Mouse (Mus musculus): Measurements from ENCODE around the gene Plg. TPM values are rescaled to one million over a fixed set of nuclear protein-coding genes. Genes with fewer than 3 reads are reported as not detected.

Plg gene
- total and polyA plus RNA-seq, 2 experiments = 1,031 to 1,403 TPM

GRCm38 (mm10) chr17:12415031-12415735 is 36.8 kb downstream of the Plg start:
- Histone ChIP-seq H3K27me3 (ENCODE audit: control insufficient read depth, insufficient read depth, low read length) (no peaks in the 10 kb centered on the region), H3K4me1 (ENCODE audit: control insufficient read depth, insufficient read depth, low read length) (peaks cover 4% of the 10 kb centered on the region), H3K9ac (ENCODE audit: low read depth, low read length) (no peak overlapping the region), H3K27ac (replicated peaks; ENCODE audit: insufficient read depth, low read depth, low read length) (peak overlapping the region; percentile 28), H3K4me3 (ENCODE audit: insufficient read depth, low read depth, low read length) (no peak overlapping the region), H3K36me3 (ENCODE audit: control insufficient read depth, insufficient read depth, low read length) (peaks cover 90% of the 10 kb centered on the region), H3K79me2 (ENCODE audit: control insufficient read depth, insufficient read depth, low read length) (no peaks in the 10 kb centered on the region)
- WGBS = 30% methylated on average over 15 of the region's 15 CpGs
- peak; percentile 39 for DNase-seq (ENCODE audit: extremely low read depth, low read depth, low spot score)
- TF ChIP-seq POLR2A (IDR thresholded peaks at IDR 0.05; ENCODE audit: extremely low read depth, insufficient read depth, low read length) (no peak), CTCF (IDR thresholded peaks at IDR 0.05; ENCODE audit: low read depth, low read length) (no peak)

DNA sequence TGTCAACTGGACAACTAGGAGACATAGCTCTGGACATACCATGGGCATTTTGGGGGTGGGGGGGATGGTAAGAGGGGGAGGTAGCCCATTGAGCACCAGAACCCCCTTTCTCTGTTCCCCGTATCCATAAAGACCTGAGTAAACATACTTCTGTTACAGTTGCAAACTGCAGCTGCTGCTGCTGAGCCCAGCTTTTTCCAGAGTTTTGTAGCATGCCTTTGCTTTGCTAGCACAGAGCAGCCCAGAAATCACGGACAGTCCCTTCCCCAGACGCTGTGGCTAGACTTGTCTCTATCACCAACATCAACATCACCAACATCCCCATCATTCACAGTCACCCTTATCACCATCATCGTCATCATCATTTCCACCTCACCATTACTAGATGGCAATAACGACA is 37.3 kb downstream of the Plg start:
- Histone ChIP-seq H3K27ac (replicated peaks; ENCODE audit: insufficient read depth, low read depth, low read length) (no peak overlapping the region), H3K27me3 (ENCODE audit: control insufficient read depth, insufficient read depth, low read length) (no peaks in the 10 kb centered on the region), H3K4me3 (ENCODE audit: insufficient read depth, low read depth, low read length) (no peak overlapping the region), H3K9ac (ENCODE audit: low read depth, low read length) (no peak overlapping the region), H3K36me3 (ENCODE audit: control insufficient read depth, insufficient read depth, low read length) (peaks cover 84% of the 10 kb centered on the region), H3K4me1 (ENCODE audit: control insufficient read depth, insufficient read depth, low read length) (peaks cover 4% of the 10 kb centered on the region), H3K79me2 (ENCODE audit: control insufficient read depth, insufficient read depth, low read length) (no peaks in the 10 kb centered on the region)
- WGBS = 64% methylated on average over 5 of the region's 5 CpGs
- DNase-seq (ENCODE audit: extremely low read depth, low read depth, low spot score) = peak; percentile 23
- TF ChIP-seq CTCF (IDR thresholded peaks at IDR 0.05; ENCODE audit: low read depth, low read length) (no peak), POLR2A (IDR thresholded peaks at IDR 0.05; ENCODE audit: extremely low read depth, insufficient read depth, low read length) (no peak)

GRCm38 (mm10) chr17:12416250-12416895 is 38.0 kb downstream of the Plg start:
- no peak overlapping the region for H3K4me3 ChIP-seq (ENCODE audit: insufficient read depth, low read depth, low read length)
- no peak overlapping the region for H3K27ac ChIP-seq (replicated peaks; ENCODE audit: insufficient read depth, low read depth, low read length)

GRCm38 (mm10) chr17:12419491-12420079 is 41.2 kb downstream of the Plg start:
- H3K36me3 ChIP-seq (ENCODE audit: control insufficient read depth, insufficient read depth, low read length) = peaks cover 46% of the 10 kb centered on the region
- no peak overlapping the region for H3K27ac ChIP-seq (replicated peaks; ENCODE audit: insufficient read depth, low read depth, low read length)
- H3K79me2 ChIP-seq (ENCODE audit: control insufficient read depth, insufficient read depth, low read length) = no peaks in the 10 kb centered on the region
- H3K4me3 ChIP-seq (ENCODE audit: insufficient read depth, low read depth, low read length) = no peak overlapping the region
- WGBS = 75% methylated on average over 19 of the region's 19 CpGs
- TF ChIP-seq CTCF (IDR thresholded peaks at IDR 0.05; ENCODE audit: low read depth, low read length) (no peak), POLR2A (IDR thresholded peaks at IDR 0.05; ENCODE audit: extremely low read depth, insufficient read depth, low read length) (no peak)
- no peaks in the 10 kb centered on the region for H3K4me1 ChIP-seq (ENCODE audit: control insufficient read depth, insufficient read depth, low read length)
- no peaks in the 10 kb centered on the region for H3K27me3 ChIP-seq (ENCODE audit: control insufficient read depth, insufficient read depth, low read length)
- H3K9ac ChIP-seq (ENCODE audit: low read depth, low read length) = no peak overlapping the region
- peak; percentile 8 for DNase-seq (ENCODE audit: extremely low read depth, low read depth, low spot score)

More at GRCm38 (mm10) chr17:12416250-12416895, 38.0 kb downstream of the Plg start:
- H3K79me2 ChIP-seq (ENCODE audit: control insufficient read depth, insufficient read depth, low read length) = no peaks in the 10 kb centered on the region
- no peaks in the 10 kb centered on the region for H3K27me3 ChIP-seq (ENCODE audit: control insufficient read depth, insufficient read depth, low read length)
- DNase-seq (ENCODE audit: extremely low read depth, low read depth, low spot score) = peak; percentile 42
- H3K4me1 ChIP-seq (ENCODE audit: control insufficient read depth, insufficient read depth, low read length) = no peaks in the 10 kb centered on the region
- 33% methylated on average over 6 of the region's 6 CpGs for WGBS
- H3K9ac ChIP-seq (ENCODE audit: low read depth, low read length) = no peak overlapping the region
- peaks cover 79% of the 10 kb centered on the region for H3K36me3 ChIP-seq (ENCODE audit: control insufficient read depth, insufficient read depth, low read length)
- TF ChIP-seq CTCF (IDR thresholded peaks at IDR 0.05; ENCODE audit: low read depth, low read length) (peak; percentile 56; the same call in 1 of the 2 replicates), POLR2A (IDR thresholded peaks at IDR 0.05; ENCODE audit: extremely low read depth, insufficient read depth, low read length) (no peak)

- no peaks in the 10 kb centered on the region for H3K27me3 ChIP-seq (ENCODE audit: control insufficient read depth, insufficient read depth, low read length)
- 68% methylated on average over 16 of the region's 16 CpGs for WGBS
- no peak for TF ChIP-seq POLR2A (IDR thresholded peaks at IDR 0.05; ENCODE audit: extremely low read depth, insufficient read depth, low read length)
- TF ChIP-seq CTCF (IDR thresholded peaks at IDR 0.05; ENCODE audit: low read depth, low read length) = peak; percentile 52; the same call in 1 of the 2 replicates
- no peaks in the 10 kb centered on the region for H3K79me2 ChIP-seq (ENCODE audit: control insufficient read depth, insufficient read depth, low read length)
- DNase-seq (ENCODE audit: extremely low read depth, low read depth, low spot score) = peak; percentile 48
- H3K4me3 ChIP-seq (ENCODE audit: insufficient read depth, low read depth, low read length) = no peak overlapping the region
- H3K4me1 ChIP-seq (ENCODE audit: control insufficient read depth, insufficient read depth, low read length) = no peaks in the 10 kb centered on the region
- H3K9ac ChIP-seq (ENCODE audit: low read depth, low read length) = no peak overlapping the region
- peaks cover 35% of the 10 kb centered on the region for H3K36me3 ChIP-seq (ENCODE audit: control insufficient read depth, insufficient read depth, low read length)
- H3K27ac ChIP-seq (replicated peaks; ENCODE audit: insufficient read depth, low read depth, low read length) = no peak overlapping the region
Measured at GRCm38 (mm10) chr17:12420886-12421574, 42.6 kb downstream of the Plg start.
